Mouse (Mus musculus): ENCODE measurements at regions not wholly inside any gene's neighbourhood (a gene's known extent, or its start where the extent isn't known, plus 50 kb on each side); places are given as distances from the start of the nearest gene placed in this dataset.
"Not testable (repeated sequence)": the region's sequence is repeated elsewhere in the genome, so short reads cannot be mapped to it uniquely, and the experiment has no call there.

DNA sequence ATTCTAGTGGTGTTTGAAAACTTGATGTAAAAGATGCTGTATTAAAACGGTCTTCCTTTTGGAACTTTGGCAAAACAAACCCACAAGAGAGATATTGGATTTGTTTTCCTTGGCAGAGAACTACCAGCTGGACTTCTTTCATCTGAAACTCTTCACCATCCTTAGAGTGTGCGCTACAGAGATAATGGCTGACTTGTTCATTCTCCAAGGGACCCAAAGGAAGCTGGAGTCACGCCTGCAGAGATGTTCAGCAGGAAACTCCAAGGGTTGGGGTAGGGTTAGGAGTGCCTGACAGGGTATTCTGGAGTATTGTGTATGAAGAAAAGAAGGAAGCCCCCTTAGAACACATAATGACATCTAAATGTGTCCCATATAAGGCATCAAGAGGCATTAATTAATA lies 1094.1 kb downstream of the A830018L16Rik start:
- intact Hi-C loops (cut with DNase I) = no loop called here
- no peak for DNase-seq (ENCODE audit: low spot score in 2 of 2)

DNA sequence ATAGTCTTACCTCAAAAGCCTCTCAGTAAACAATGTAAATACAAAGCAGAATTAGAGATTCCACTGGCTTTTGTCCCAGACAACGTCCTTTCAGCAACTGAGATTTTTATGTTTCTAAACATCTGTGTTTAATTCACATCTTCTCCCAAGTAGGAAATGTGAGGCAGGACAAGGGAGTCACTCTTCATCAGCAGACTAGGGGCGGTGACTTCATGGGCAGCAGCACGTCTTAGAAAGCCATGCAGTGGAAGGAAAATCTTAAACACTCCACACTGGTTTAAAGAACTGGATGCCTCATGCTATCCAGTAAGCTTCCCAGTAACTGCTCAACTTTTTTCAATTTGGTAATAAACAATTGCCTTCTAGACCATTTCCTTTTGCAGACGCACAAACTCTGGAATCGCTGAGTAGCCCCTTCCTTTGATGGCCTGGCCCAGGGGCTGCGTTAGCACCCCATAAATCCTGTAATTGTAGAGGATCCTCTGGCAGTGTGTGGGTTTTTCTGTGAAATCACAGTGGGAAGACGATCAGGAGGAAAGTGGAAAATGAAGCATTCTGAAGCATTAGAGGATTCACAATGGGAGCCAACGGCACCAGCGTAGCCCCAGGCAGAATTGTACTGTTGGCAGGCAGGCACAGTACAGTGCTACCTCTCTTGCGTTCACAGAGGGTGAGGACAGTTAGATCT lies 1096.4 kb downstream of the A830018L16Rik start:
- DNase-seq (ENCODE audit: low spot score in 2 of 2) = no peak
- intact Hi-C loops (cut with DNase I) = no loop called here

DNA sequence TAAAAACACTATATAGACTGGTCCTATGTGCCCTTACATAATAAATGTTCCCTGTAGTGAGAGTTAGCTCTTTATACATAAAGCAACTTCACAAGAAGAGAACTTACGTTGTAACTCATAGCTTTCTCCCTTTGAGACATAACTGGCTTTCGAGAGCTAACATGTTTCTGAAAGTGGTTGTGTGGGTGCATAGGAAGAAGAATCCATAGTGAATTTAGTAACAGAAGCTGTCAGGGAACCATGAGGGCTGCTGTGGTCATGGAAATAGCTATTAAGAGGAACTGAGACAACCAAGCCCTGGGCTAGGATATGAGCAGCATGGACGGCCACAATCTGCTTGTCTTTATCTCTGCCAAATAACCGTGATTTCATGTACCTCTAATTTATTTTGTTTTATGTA lies 1105.7 kb downstream of the A830018L16Rik start:
- peak; percentile 6 to 33 for DNase-seq (ENCODE audit: low spot score in 2 of 2)

DNA sequence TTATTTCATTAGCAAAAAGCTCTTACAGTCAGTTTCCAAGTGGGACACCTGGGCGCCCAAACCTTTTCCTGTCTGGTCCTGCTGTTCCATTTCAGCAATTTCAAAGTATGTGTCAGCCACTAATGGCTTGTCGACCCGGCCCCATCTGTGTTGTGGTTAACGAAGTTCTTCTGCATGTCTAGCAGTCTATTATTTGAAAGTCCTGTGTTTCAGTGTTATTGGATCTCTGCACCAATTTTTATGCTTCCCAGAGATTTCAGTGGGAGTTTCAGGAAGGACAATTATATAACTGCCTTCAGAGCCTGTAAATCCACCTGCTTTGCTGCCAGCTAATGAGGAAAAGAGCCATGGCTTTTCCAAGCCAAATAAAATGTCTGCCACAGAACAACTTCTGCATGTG lies 1142.0 kb downstream of the A830018L16Rik start:
- no peak for DNase-seq (ENCODE audit: low spot score in 2 of 2)
- intact Hi-C loops (cut with DNase I) = no loop called here

More for the DNA sequence above, 1105.7 kb downstream of the A830018L16Rik start:
- intact Hi-C loops (cut with DNase I) = no loop called here

DNA sequence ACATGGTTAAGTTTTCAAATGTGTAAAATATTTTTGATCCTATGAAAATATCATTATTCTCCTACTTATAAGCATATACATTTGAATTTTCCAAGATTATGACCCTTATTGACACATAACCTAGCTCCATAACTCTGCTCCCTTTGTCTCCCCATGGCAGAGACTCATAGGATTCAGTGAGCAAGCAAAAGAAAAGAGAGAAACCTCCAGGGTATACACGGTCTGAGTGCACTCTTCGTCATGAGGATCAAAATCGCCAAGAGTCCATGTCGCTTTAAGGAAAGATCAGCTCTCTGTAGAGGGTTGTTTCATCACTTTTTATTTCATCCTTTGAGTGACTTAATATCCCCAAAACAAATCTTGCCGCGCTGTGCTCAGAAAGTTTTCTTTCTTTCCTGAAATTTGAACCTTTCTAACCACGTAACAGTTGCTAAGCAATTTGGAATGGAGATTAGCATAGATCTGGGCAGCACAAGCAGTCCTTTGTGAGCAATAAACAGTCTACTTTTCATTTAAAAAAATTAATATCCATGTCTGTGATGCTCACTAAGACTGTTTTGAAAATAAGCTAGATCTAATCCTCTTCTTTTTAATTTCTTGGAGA lies 1158.0 kb downstream of the A830018L16Rik start:
- intact Hi-C loops (cut with DNase I) = no loop called here
- no peak for DNase-seq (ENCODE audit: low spot score in 2 of 2)

DNA sequence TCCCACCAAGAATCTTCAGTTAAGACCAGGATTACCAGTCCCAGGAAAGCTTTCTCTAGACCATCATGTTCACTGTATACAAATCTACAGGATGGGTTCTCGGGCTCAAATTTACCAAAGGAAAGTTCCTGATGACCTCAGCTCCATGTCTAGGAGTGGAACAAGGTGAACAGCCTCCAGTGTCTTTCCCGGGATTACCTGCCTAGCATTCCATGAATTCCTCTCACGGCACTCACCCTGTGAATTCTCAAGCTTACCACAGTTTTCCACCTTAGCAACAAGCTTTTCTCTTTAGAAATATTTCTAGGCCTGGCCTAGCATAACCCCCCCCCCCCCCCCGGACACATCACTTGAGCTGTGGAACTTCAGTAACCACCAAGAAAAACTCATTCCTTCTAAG lies 1158.9 kb downstream of the A830018L16Rik start:
- DNase-seq (ENCODE audit: low spot score in 2 of 2) = no peak
- intact Hi-C loops (cut with DNase I) = no loop called here

DNA sequence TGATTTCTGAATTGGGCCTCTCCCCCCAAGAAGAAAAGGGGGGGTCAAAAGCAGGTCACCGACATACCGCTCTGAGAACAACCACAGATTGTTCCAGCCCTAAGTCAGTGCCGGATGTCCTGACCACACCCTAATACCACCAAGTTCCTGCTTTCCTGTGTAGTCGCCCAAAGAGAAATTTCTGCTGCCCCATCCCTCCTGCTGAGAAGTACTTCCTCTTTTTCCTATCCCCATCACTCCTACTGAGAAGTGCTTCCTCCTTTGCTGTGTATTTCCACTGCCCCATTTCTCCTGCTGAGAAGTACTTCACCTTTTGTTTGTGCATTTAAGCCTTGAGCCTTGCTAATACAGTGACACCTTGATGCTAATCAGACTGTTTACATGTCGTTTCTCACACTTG lies 1160.4 kb downstream of the A830018L16Rik start:
- intact Hi-C loops (cut with DNase I) = no loop called here
- no peak for DNase-seq (ENCODE audit: low spot score in 2 of 2)

DNA sequence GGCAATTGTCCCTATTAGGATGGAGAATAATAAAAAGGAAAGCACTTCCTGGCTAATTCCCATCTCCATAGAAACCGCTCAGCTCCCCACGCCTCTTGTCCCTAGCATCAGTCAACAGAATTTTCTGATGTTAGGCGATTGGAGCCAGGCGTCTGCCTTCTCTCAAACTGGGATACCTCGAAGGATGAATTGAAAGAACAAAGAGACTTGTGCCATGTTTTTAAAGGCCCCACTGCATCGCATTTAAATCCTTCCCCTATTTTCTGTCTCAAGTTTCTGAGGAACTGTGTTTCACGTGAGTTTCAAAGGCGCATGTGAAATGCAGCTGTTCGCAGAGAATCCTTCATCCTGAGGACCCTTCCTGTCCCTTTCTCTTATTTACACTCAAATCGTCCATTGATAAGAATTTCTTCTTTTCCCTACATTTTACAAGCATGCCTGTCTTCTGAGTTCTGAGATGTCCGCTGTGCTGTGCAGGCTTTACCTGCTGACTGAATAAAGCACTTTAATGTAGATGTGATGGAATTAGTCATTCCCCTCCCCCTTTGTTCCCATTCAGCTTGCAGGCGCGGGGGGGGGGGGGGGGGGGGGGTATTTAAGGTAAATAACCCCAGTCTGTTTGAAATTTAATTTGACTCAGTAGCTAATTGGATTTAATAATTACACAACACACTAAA lies 1163.3 kb downstream of the A830018L16Rik start:
- DNase-seq (ENCODE audit: low spot score in 2 of 2) = no peak
- intact Hi-C loops (cut with DNase I) = no loop called here

DNA sequence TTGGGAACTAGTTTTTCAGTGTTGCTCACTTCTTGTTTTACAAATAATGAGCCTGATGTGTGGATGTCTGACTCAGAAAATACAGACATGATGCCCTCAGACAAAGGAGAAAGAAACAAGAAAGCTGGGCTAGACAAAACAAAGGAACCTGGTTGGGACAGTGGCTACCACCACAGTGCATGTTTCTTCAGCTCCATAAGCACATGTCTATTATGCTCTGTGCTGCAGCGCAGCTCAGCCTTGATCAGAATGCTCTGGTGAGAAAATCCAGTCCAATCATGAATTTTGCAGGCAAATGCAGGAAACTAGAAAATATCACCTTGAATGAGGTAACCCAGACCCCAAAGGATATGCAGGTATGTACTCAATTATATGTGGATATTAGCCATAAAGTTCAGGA lies 1164.1 kb downstream of the A830018L16Rik start:
- DNase-seq (ENCODE audit: low spot score in 2 of 2) = no peak
- intact Hi-C loops (cut with DNase I) = no loop called here

DNA sequence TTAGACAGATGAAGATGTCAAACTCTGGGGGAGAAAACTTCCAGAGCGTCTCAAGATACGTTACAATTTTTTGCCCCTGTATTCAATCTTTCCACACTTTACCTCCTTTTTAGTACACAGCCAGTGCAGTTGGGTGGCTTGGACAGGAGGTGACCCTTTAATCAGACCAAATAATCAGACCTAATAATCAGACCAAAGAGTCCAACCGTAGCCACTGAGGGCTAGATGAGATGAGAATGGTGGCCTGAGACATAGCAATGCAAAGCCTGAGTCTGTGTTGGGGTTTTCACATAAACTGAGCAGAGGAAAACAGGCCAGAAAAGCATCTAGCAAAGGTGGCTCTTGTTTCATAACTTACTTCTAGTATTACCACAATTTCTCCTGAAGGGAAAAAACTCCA lies 1169.1 kb downstream of the A830018L16Rik start:
- intact Hi-C loops (cut with DNase I) = no loop called here

DNA sequence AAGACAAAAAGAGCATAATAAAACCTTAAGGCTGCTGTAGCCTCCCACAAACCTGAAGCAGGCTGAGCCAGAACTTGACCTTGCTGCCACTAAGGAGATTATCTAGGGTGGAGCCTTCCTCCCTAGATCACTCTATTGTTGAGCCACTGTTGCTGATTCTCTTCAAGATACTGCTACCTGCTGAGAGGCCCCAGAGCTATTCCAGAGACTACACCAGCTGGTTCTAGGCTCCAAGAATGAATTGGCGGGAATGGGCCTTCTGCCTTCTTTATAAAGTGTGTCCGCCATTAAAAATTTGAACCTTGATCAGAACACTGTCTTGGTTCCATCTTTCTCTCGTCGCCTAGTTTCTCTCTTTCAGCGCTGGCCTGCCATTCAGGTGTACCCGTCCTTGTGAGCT lies 1173.1 kb downstream of the A830018L16Rik start:
- intact Hi-C loops (cut with DNase I); DNase-seq (ENCODE audit: low spot score in 2 of 2): not testable (repeated sequence)

More for the DNA sequence above, 1169.1 kb downstream of the A830018L16Rik start:
- no peak for DNase-seq (ENCODE audit: low spot score in 2 of 2)

DNA sequence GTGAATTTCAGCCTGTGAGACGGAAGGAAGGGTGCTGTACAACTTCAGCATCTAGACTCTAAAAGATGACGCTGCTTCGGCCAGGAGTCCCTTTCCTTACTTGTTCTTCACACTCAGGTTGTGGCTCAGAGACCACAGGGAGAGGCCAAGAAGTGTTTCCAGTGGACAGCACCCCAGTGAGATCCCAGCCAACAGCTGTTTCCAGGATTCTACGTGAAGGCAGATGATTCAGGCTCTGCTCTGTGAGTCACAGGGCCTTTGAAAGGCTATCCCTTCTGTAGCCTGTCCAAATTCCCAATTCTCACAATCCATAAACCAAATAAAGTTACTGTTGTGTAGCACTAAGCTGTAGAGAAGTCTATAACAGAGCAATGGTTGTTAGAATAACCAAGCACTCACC lies 1198.2 kb downstream of the A830018L16Rik start:
- intact Hi-C loops (cut with DNase I) = no loop called here
- DNase-seq (ENCODE audit: low spot score in 2 of 2) = no peak

DNA sequence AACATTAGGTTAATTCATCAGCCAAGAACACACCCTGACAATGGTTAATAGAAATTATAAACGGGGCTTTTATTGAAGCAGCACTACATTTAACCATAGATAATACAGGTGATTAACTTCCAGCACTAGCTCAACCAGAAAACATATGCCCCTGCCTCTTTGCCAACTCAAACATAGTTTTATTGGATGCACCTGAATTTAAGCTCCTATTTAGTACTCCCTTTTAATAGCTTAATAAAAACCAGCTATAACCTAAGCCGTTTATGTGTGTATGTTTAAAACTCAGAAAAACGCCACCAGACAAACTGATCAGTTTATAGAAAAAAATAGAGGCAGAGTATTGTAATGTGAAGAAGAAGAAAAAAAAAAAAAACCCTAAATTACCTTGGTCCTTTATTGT lies 1201.4 kb downstream of the A830018L16Rik start:
- intact Hi-C loops (cut with DNase I) = no loop called here
- no peak for DNase-seq (ENCODE audit: low spot score in 2 of 2)

DNA sequence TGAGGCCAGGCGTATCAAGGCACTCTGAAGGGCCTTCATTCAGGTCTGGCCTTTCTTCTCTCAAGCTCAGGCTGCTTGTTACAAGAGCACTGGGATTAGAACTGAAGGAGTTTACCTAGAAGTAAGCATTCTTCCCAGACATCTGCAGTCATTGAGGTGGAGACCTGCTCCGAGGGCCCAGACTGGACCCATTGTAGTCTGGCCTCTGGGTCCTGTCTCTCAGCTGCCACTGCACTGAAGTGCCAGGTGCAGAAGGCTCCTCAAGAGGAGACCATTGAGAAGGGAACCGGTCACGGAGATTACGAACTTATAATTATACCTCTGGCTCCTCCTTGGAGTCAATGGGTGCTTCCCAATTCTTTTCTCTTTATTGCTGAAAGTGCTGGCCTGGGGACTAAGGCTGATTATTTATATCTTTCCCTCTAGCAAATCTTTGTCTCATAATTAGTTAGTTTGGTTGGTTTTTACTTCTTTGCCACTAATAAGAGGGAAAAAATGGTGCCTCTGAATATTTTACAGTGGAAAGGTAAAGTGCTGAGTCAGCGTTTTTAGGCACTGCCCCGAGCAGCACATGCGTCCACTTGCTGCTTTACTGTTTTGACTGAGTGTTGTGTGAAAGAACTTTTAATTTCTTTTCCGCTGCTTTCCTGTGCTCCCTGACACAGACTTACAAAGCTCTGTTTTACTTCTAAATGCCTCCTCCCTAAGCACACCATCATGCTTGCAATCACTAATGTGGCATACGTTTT lies 1202.0 kb downstream of the A830018L16Rik start:
- intact Hi-C loops (cut with DNase I) = no loop called here
- no peak for DNase-seq (ENCODE audit: low spot score in 2 of 2)

DNA sequence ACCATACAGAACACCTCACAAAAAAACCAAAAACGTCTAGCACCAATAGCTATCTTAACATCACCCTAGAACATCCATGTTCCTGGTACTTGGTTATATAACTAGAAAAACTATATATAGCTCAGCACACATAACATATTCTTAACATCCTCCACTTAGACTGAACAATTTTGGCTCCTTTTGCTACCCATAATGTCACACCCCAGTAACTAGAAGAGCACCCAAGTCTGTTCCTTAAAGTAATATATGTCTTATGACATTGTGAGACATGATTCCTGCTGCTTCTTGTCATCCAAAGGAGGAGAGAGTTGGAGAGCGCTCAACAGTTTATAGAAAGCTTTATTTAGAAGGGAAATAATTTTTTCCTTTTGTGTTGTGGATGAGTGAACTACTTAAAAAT lies 1206.1 kb downstream of the A830018L16Rik start:
- peak in 1 of 2 experiments; percentile 72 for DNase-seq (ENCODE audit: low spot score in 2 of 2)
- intact Hi-C loops (cut with DNase I) = no loop called here

DNA sequence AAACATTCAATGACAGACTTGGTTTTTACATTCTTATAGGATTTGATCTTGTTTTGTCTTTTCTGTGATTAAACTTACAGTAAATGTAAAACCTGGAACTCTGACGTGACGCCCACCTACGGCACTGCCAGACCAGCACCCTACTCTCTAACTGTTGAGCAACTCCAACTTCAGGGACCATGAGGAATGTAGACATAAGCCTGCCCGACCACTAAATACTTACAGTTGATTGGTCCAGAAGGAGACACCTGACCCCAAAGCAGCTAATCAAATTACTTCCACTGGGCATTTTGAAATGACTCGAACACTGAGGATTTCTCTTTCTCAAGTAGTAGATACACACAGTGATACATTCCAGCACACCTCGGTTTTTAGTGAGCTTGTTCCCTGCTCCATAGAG lies 1206.9 kb downstream of the A830018L16Rik start:
- DNase-seq (ENCODE audit: low spot score in 2 of 2) = no peak
- intact Hi-C loops (cut with DNase I) = no loop called here

DNA sequence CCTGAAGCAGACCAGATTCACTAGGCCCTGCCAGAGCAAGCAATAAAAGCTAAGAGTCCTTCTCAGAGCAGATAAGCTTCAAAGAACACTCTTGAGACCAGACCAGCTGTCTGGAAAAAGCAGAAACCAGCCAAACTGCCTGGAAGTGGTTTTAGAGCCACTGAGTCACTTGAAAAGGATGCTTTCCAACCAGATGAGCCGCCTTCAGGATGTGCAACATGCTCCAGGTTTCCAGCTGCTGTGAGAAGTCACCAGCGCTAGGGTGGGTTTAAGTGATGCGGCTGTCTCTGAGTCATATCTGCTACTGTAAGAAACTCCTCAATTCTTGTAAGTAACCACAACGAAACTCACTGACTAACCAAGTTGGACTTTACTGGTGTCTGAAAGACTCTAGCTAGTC lies 1209.3 kb downstream of the A830018L16Rik start:
- intact Hi-C loops (cut with DNase I) = no loop called here
- peak in 1 of 2 experiments; percentile 23 for DNase-seq (ENCODE audit: low spot score in 2 of 2)

DNA sequence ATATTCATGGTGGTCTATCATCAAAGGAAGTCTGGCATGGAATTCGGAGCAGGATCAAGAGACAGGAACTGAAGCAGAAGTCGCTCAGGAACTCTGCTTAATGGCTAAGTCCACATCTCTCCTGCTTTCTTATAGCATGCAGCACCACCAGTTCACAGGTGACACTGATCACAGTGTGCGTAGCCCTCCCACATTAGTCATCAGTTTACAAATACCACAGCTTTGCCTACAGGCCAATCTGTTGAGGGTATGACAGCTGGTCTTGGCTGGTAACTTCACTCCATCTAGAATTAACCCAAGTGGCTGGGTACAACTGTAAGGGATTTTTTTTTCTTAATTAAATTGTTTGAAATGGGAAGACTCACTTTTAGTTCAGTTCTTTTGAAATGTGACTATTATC lies 1219.1 kb downstream of the A830018L16Rik start:
- intact Hi-C loops (cut with DNase I) = no loop called here
- no peak for DNase-seq (ENCODE audit: low spot score in 2 of 2)

DNA sequence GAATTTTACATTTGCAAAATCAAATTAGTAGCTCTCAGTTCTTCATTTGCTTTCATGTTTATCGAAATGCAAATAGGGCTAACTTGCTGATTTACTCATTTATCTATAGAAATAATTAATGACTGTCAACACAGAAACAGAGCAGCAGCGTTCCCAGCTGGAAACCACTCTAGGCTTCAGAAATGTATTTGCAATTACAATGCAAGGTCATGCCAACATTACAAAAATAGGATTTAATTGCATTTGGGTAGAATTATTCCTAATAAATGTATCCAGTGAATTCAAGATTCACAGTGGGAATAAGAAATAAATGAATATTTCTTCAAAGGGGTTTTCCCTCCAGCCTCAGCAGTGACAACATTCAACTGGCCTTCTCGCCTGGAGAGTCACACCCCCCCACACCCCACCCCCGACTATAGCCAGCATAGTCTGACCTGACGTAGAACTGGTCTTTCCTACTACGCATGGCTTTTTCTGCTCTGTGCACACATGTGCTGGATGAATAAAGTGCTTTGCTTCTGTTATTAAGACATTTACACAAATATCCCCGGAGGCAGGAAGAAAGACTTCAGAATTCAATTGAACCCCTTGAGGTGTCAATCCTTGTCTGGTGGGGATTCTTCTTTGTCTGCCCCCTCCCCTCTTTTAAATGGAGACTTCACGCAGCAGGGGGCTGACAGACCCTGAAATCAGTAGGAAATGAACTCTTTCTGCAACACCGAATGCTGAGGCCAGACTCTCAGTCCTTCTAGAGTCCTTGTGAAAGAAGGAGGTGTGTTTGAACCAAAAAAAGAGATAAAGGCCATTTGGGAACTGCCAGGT lies 1222.6 kb downstream of the A830018L16Rik start:
- DNase-seq (ENCODE audit: low spot score in 2 of 2) = no peak
- intact Hi-C loops (cut with DNase I) = no loop called here

Data from left cerebral cortex, postnatal 14 days (tissue).